Mouse (Mus musculus) brown adipose tissue, adult 24 weeks (tissue): Measurements from ENCODE around the gene Tnfsfm13. TPM values are rescaled to one million over a fixed set of nuclear protein-coding genes. Genes with fewer than 3 reads are reported as not detected.
A peak's percentile ranks its signal among the peaks of the same experiment; 100 is the strongest.
"Not testable (repeated sequence)": the region's sequence is repeated elsewhere in the genome, so short reads cannot be mapped to it uniquely, and the experiment has no call there.

Experiments
- H3K27ac ChIP-seq: fragments of 200-500 bp; replicated peaks from 2 replicates; pipeline ENCODE4 v1.5.1; 2012; ENCODE audit warnings: low read depth, mild to moderate bottlenecking, low read length
- H3K4me1 ChIP-seq: fragments of 200-500 bp; 2 replicates; pipeline ENCODE4 v1.6.1; 2012; ENCODE audit warnings: low read length, mixed read lengths; ENCODE audit not compliant: control insufficient read depth, insufficient read depth, insufficient read length
- H3K4me3 ChIP-seq: fragments of 200-500 bp; 2 replicates; pipeline ENCODE4 v1.5.1; 2012; ENCODE audit warnings: low read depth, mild to moderate bottlenecking, low read length, moderate library complexity; ENCODE audit not compliant: insufficient read depth
- polyA plus RNA-seq: library from polyadenylated mRNA; stranded (reverse); fragments of >200 nt; gene quantifications from 2 replicates; pipeline ENCODE4 v1.2.4, GENCODE M21; 2012; ENCODE audit not compliant: missing spikeins, insufficient read depth, insufficient read length

Gene Tnfsfm13
- polyA plus RNA-seq = 0.99 and 2.8 TPM in 2 replicates

DNA sequence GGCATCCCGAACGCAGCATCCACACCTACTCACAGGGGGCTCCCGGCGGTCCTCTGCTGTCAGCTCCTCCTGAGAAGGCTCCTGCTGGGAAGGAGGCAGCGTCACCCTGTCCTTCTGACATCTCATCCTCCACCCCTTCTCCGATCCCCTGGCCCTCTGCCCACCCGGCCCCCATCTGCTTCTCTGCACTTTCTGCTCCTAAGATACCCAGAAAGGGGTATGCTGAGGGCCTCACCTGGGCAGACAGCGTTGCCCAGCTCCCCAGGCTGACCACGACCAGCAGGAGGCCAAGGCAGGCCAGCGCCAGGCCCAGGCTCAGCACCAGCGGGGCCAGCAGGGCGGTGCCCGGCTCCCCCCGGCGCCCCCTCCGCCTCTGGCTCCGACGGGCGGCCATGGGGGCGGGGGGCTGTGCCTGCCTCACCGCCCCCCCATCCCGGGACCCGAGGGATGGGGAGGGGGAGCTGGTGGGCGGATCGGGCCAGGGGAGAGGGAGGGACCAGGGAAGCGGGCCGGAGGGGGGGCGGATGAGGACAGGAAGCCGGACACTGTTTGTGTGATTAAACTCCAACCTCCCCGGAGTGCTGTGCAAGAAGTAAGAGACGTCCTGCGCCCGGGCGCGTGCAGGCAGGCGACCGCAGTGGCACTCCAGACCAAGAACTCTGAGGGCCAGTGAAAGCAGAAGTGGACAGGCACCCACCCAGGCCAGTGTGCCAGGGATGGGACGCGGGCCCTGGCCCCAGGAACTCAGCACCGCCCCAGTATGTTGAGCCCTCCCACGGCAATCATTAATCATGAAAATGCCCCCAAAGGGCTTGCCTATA, at the start of gene Tnfsfm13, which contains the start of gene Tnfsf12:
Gene Tnfsfm13, minus strand, starts transcription at position 738 of the 821 bp plus-strand sequence.
Gene Tnfsf12, minus strand, starts transcription at position 489 of the 821 bp plus-strand sequence.
- 0 out of 2 replicates have a peak, but pooled peaks cover 3% of the 10 kb centered on the region for H3K4me1 ChIP-seq
- peak within 1 kb of the TSS; percentile 81 for H3K27ac ChIP-seq
- peak within 1 kb of the TSS; percentile 78 for H3K4me3 ChIP-seq

DNA sequence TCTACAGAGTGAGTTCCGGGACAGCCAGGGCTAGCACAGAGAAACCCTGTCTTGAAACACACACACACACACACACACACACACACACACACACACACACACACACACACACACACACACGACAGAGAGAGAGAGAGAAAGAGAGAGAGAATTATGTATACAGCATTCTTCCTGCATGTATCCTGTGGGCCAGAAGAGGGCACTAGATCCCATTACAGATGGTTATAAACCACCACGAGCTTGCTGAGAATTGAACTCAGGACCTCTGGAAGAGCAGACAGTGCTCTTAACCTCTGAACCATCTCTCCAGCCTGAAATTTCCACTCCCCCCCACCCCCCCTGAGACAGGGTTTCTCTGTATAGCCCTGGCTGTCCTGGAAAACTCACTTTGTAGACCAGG, 35.5 kb upstream of the Tnfsfm13 start:
- not testable (repeated sequence) for H3K4me1 ChIP-seq, H3K4me3 ChIP-seq, H3K27ac ChIP-seq

GRCm38 (mm10) chr11:69729063-69729462, 33.2 kb upstream of the Tnfsfm13 start:
- Histone ChIP-seq H3K4me1 (no peaks in the 10 kb centered on the region; the same call in 1 of the 2 replicates), H3K4me3 (no peak overlapping the region), H3K27ac (no peak overlapping the region)

- Histone ChIP-seq H3K27ac (no peak overlapping the region), H3K4me3 (no peak overlapping the region), H3K4me1 (no peaks in the 10 kb centered on the region; the same call in 1 of the 2 replicates)
These were observed 30.1 kb upstream of the Tnfsfm13 start for GRCm38 (mm10) chr11:69725951-69726350.

DNA sequence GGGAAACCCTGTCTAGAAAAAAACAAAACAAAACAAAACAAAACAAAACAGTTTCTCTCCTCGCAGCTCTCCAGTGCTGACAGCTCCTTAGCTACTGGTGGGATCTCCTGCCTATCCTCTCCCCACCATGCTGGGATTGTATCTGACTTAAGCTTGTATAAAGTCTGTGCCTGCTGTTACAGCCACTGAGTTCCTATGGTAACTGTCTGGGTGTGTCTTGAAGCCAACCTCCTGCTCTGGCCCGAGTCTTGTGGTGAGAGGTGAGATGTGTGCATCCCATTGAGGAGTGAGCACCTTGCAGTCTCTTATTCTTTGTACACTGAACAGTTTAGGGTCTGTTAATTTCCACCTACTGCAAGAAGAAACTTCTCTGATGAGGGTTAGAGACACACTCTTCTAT, 27.2 kb upstream of the Tnfsfm13 start:
- no peak overlapping the region for H3K27ac ChIP-seq
- no peaks in the 10 kb centered on the region for H3K4me1 ChIP-seq
- no peak overlapping the region for H3K4me3 ChIP-seq

GRCm38 (mm10) chr11:69720852-69721251, 25.0 kb upstream of the Tnfsfm13 start:
- H3K4me1 ChIP-seq = no peaks in the 10 kb centered on the region
- H3K27ac ChIP-seq = no peak overlapping the region
- no peak overlapping the region for H3K4me3 ChIP-seq

DNA sequence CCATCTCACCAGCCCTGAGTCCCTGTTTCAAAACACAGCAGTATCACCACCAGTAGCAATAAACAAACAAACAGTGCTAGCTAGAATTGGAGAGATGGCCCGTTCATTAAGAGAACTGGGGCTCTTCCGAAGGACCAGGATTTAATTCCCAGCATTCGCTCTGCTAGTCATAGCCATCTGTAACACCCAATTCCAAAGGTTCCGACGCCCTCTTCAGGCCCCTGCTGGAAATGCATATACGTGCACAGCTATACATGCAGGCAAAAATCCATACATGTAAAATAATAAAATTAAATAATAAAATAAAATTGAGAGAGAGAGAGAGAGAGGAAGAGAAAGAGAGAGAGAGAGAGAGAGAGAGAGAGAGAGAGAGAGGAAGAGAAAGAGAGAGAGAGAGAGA, 23.5 kb upstream of the Tnfsfm13 start:
- H3K4me3 ChIP-seq = no peak overlapping the region
- no peaks in the 10 kb centered on the region for H3K4me1 ChIP-seq
- no peak overlapping the region for H3K27ac ChIP-seq

DNA sequence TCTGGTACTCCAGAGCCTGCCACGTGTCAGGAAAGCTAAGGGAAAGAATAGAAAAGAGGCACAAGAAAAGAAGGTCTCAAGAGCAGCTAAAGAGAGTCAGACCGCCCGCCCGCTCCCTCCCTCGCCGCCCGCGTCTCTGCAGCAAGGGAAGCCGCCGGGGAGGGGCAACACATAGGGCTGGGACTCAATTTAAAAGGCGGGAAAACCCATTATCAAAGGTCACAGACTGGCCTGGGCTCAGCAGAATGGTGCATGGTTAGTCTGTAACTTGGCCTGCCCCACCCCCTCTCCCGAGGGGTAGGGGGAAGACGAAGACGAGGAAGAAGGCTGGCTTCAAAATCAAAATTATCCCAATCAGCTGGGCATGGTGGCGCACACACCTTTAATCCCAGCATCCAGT, 22.8 kb upstream of the Tnfsfm13 start:
- H3K4me1 ChIP-seq = no peaks in the 10 kb centered on the region
- H3K4me3 ChIP-seq = no peak overlapping the region
- H3K27ac ChIP-seq = no peak overlapping the region

GRCm38 (mm10) chr11:69716953-69717352, 21.1 kb upstream of the Tnfsfm13 start:
- H3K4me3 ChIP-seq = no peak overlapping the region
- H3K4me1 ChIP-seq = no peaks in the 10 kb centered on the region
- H3K27ac ChIP-seq = no peak overlapping the region

GRCm38 (mm10) chr11:69715929-69716328, 20.0 kb upstream of the Tnfsfm13 start:
- H3K4me3 ChIP-seq = no peak overlapping the region
- no peaks in the 10 kb centered on the region for H3K4me1 ChIP-seq
- no peak overlapping the region for H3K27ac ChIP-seq

GRCm38 (mm10) chr11:69715482-69715881, 19.6 kb upstream of the Tnfsfm13 start:
- H3K27ac ChIP-seq = no peak overlapping the region
- H3K4me1 ChIP-seq = no peaks in the 10 kb centered on the region
- H3K4me3 ChIP-seq = no peak overlapping the region

DNA sequence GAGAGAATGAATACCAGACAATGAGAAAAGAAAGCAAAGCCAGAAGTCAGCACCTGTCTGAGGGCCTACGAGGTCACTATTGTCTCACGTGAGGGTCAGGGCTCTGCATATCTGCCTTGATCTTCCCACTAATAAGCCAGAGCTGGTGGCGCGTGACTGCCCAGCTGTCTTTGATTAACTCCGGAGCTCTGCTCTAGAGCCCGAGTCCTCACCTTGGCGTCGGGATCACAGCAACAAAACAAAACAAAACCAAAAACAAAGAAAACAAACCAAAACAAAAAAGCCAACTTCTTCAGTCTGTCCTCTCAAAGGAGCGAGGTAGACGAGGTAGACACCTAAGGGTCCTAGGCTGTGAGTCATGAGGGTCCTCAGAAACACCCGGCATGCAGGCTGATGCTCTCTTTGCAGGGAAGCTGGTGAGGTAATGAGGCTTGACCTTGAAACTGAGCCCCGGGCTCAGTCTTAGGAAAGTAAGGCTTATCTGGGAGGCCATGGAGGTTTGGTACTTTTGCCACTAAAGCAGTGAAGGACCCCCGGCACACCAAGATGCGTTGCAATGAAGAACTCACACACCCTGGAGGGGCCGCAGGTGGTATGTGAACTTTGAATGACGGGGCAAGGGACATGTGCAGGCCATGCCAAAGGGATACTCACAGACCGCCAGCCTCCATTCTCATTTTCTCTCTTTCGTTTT, 18.9 kb upstream of the Tnfsfm13 start:
- no peak overlapping the region for H3K27ac ChIP-seq
- no peaks in the 10 kb centered on the region for H3K4me1 ChIP-seq
- H3K4me3 ChIP-seq = no peak overlapping the region

DNA sequence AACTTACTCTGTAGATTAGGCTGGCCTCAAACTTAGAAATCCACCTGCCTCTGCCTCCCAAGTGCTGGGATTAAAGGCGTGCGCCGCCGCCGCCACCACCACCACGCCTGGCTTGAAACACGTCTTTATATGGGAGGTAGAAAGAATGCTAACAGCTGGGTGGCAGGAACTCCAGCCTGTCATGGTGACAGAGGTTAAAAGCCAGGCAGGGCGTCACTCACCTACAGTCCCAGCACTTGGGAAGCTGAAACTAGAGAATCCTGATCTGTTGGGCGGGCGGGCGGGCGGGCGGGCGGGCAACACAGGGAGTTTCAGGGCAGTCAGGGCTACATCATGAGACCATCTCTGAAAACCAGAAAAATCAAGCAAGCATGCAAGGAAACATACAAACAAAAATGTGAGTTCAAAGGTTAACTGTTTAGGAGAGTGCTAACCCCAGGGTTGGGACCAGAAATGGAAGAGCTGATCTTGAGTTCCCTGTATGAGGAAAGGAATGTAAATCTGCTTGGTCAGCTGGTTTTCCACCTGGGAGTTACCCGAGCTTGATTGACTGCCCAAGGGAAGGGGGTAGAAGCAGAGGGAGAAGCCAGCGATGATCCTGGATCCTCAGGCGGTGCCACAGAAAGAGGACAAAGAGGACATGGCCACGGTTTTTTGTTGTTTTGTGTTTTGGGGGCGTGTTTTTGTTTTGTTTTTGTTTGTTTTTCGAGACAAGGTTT, 17.2 kb upstream of the Tnfsfm13 start:
- Histone ChIP-seq H3K4me3 (no peak overlapping the region), H3K27ac (no peak overlapping the region)

DNA sequence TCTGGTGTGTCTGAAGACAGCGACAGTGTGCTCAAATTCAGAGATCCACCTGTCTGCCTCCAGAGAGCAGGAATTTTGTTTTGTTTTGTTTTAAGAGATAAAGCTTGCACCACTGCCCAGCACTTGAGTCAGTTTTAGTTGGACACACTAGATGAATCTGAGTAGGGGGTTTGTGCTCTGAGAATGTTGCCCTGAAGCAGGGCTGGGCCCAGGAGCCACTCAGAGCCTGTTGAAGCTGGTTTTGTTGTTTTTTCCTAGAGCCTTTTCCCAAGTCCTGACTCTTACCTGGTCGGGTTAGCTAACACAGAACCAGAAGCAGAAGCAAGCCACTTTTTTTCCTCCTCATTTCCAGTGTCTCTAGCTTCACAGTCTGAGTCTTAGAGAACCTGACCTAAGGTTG, 15.2 kb upstream of the Tnfsfm13 start:
- no peak overlapping the region for H3K4me3 ChIP-seq
- no peak overlapping the region for H3K27ac ChIP-seq
- no peaks in the 10 kb centered on the region for H3K4me1 ChIP-seq

More for the DNA sequence above, 17.2 kb upstream of the Tnfsfm13 start:
- H3K4me1 ChIP-seq = no peaks in the 10 kb centered on the region

DNA sequence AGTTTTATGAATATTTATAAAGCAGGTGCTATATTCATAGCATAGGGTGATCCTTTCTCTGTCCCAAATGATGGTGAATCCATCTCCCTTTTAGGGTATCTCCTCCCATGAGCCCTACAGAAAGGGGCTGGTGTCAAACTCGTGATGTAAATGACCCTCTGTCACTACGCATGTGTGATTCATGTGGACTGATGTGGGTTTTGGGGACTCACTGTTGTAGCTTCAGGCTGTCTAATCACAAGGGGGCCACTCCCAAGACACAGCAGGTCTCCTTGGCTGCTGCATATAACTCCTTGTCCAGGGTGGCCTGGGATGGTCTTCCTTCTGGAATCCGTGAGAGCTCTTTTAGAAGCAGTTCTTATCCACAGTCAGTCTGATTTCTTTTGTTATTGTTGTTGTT, 14.6 kb upstream of the Tnfsfm13 start:
- H3K4me1 ChIP-seq = no peaks in the 10 kb centered on the region
- no peak overlapping the region for H3K4me3 ChIP-seq
- H3K27ac ChIP-seq = no peak overlapping the region
